Mouse (Mus musculus) embryonic facial prominence, embryonic 12.5 days (tissue): ENCODE data around the gene Synpr. TPM values are rescaled to one million over a fixed set of nuclear protein-coding genes. Genes with fewer than 3 reads are reported as not detected.

ENCODE experiments used
- ATAC-seq: fragments of 200-750 bp; cut with Nextera tagmentation; 2 replicates; pipeline ENCODE4 v1.8.0; 2017; ENCODE audit not compliant: insufficient number of reproducible peaks, insufficient read depth, low FRiP score, low TSS enrichment
- H3K27ac ChIP-seq: fragments of 300-500 bp; sonication (generic); 2 replicates; pipeline ENCODE4 v1.5.1; 2016; ENCODE audit warnings: mild to moderate bottlenecking
- H3K27me3 ChIP-seq: fragments of 300-500 bp; sonication (generic); 2 replicates; pipeline ENCODE4 v1.6.1; 2016; ENCODE audit warnings: mild to moderate bottlenecking, moderate library complexity
- H3K36me3 ChIP-seq: fragments of 300-500 bp; sonication (generic); 2 replicates; pipeline ENCODE4 v1.6.1; 2016; ENCODE audit warnings: mild to moderate bottlenecking
- H3K4me1 ChIP-seq: fragments of 300-500 bp; sonication (generic); 2 replicates; pipeline ENCODE4 v1.6.1; 2016
- H3K4me2 ChIP-seq: fragments of 300-500 bp; sonication (generic); replicated peaks from 2 replicates; pipeline ENCODE4 v1.6.1; 2016; ENCODE audit warnings: mild to moderate bottlenecking, moderate library complexity
- H3K4me3 ChIP-seq: fragments of 300-500 bp; sonication (generic); 2 replicates; pipeline ENCODE4 v1.5.1; 2016; ENCODE audit warnings: mild to moderate bottlenecking
- H3K9ac ChIP-seq: fragments of 300-500 bp; sonication (generic); 2 replicates; pipeline ENCODE4 v1.6.1; 2016; ENCODE audit warnings: mild to moderate bottlenecking, moderate library complexity
- H3K9me3 ChIP-seq: fragments of 300-500 bp; sonication (generic); 2 replicates; pipeline ENCODE4 v1.6.1; 2016; ENCODE audit warnings: mild to moderate bottlenecking, moderate library complexity
- WGBS: fragments of 180-500 bp; shearing (Covaris S2); methylation state at CpG from one replicate; pipeline ENCODE4 v1.1.7; 2016; 5-methylcytosine and 5-hydroxymethylcytosine counted together
- polyA plus RNA-seq: library from polyadenylated mRNA; unstranded; fragments of >200 nt; fragmentation: Nextera tagmentation; extraction: Ambion mirVana; gene quantifications from 2 replicates; pipeline ENCODE4 v1.2.1, GENCODE M21; 2016

Gene Synpr
- polyA plus RNA-seq, 1 experiment from 2014 or later, result 5.0 TPM

GRCm38 (mm10) chr14:13567250-13567649 is 282.7 kb downstream of the Synpr start:
- H3K36me3 ChIP-seq, result no peaks in the 10 kb centered on the region
- H3K9ac ChIP-seq, result no peak overlapping the region
- 84% methylated on average over 1 of the region's 1 CpGs for WGBS
- ATAC-seq, result no peak
- no peak overlapping the region for H3K27ac ChIP-seq
- no peak overlapping the region for H3K4me3 ChIP-seq
- no peaks in the 10 kb centered on the region for H3K27me3 ChIP-seq
- no peaks in the 10 kb centered on the region for H3K9me3 ChIP-seq
- H3K4me2 ChIP-seq, result no peak overlapping the region
- no peaks in the 10 kb centered on the region for H3K4me1 ChIP-seq

DNA sequence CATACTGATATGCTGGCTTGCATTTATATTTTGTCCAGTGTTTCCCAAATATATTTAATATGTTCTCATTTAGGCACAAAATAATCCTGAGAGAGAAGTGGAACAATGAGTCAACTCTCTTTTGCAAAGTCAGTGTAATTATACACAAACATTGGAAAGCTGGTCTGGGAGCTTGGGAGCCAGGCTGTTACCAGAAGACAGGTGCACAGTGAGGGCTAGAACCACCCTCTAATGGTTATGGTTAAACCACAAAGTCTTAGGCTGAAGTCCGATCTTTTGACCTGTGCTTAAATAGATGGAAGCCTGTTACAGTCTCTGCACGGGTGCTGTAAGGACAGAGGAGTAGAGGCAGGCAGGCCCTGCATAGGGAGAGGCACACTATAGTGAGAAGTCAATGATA is 283.4 kb downstream of the Synpr start:
- H3K4me2 ChIP-seq, result no peak overlapping the region
- no peaks in the 10 kb centered on the region for H3K36me3 ChIP-seq
- no peak overlapping the region for H3K4me3 ChIP-seq
- H3K4me1 ChIP-seq, result no peaks in the 10 kb centered on the region
- no peaks in the 10 kb centered on the region for H3K27me3 ChIP-seq
- 83% methylated on average over 2 of the region's 2 CpGs for WGBS
- no peaks in the 10 kb centered on the region for H3K9me3 ChIP-seq
- ATAC-seq, result no peak
- no peak overlapping the region for H3K9ac ChIP-seq
- H3K27ac ChIP-seq, result no peak overlapping the region

- no peaks in the 10 kb centered on the region for H3K9me3 ChIP-seq
- H3K27ac ChIP-seq, result no peak overlapping the region
- no peak overlapping the region for H3K4me3 ChIP-seq
- H3K4me2 ChIP-seq, result no peak overlapping the region
- no peaks in the 10 kb centered on the region for H3K27me3 ChIP-seq
- H3K36me3 ChIP-seq, result no peaks in the 10 kb centered on the region
- ATAC-seq, result no peak
- H3K4me1 ChIP-seq, result no peaks in the 10 kb centered on the region
- H3K9ac ChIP-seq, result no peak overlapping the region
Observed at GRCm38 (mm10) chr14:13571941-13572340, 287.4 kb downstream of the Synpr start.

- H3K27me3 ChIP-seq, result no peaks in the 10 kb centered on the region
- no peak overlapping the region for H3K4me3 ChIP-seq
- H3K9me3 ChIP-seq, result no peaks in the 10 kb centered on the region
- H3K36me3 ChIP-seq, result no peaks in the 10 kb centered on the region
- ATAC-seq, result no peak
- no peaks in the 10 kb centered on the region for H3K4me1 ChIP-seq
- WGBS, result 10% methylated on average over 1 of the region's 1 CpGs
- no peak overlapping the region for H3K27ac ChIP-seq
- no peak overlapping the region for H3K9ac ChIP-seq
- no peak overlapping the region for H3K4me2 ChIP-seq
Observed at GRCm38 (mm10) chr14:13572530-13572929, 287.9 kb downstream of the Synpr start.

- no peaks in the 10 kb centered on the region for H3K9me3 ChIP-seq
- no peak overlapping the region for H3K27ac ChIP-seq
- no peak for ATAC-seq
- no peaks in the 10 kb centered on the region for H3K36me3 ChIP-seq
- WGBS, result 40% methylated on average over 2 of the region's 2 CpGs
- no peaks in the 10 kb centered on the region for H3K4me1 ChIP-seq
- H3K9ac ChIP-seq, result no peak overlapping the region
- no peak overlapping the region for H3K4me2 ChIP-seq
- H3K27me3 ChIP-seq, result no peaks in the 10 kb centered on the region
- H3K4me3 ChIP-seq, result no peak overlapping the region
Observed at GRCm38 (mm10) chr14:13578101-13578500, 293.5 kb downstream of the Synpr start.

- Histone ChIP-seq H3K4me2 (no peak overlapping the region), H3K36me3 (no peaks in the 10 kb centered on the region), H3K9ac (no peak overlapping the region), H3K4me1 (no peaks in the 10 kb centered on the region), H3K27ac (no peak overlapping the region), H3K4me3 (no peak overlapping the region), H3K9me3 (no peaks in the 10 kb centered on the region), H3K27me3 (no peaks in the 10 kb centered on the region)
- no peak for ATAC-seq
- WGBS, result 89% methylated on average over 1 of the region's 1 CpGs
Observed at GRCm38 (mm10) chr14:13578744-13579143, 294.2 kb downstream of the Synpr start.

DNA sequence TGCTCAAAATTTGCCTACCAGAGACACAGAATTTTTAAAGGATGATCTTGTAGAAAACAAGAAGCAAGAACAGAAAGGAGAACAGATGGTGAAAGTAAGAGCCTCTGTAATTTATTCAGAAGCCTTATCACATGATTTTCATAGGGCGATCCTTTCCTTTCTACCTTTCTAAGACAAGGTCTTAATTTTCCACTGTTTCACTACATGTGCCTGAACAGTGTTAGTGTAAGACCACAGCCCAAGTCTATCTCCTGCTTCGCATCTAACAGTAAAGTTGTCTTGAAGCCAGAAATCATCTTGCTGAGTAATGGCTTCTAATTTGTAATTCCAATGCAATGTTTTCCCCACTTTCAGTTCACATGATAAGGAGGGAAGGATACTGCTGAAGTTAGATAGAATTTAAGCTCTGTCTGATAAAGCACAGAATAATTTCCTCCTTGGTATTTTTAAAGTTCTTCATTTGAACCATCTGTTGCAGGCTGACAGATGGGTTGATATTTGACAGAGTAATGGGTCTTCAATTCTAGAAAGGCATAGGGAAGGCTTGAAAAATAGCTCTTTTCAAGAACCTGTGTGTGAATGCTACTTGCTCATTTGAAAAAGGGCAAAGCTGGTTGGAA is 308.9 kb downstream of the Synpr start:
- H3K4me2 ChIP-seq, result no peak overlapping the region
- ATAC-seq, result no peak
- WGBS, result 92% methylated on average over 2 of the region's 2 CpGs

DNA sequence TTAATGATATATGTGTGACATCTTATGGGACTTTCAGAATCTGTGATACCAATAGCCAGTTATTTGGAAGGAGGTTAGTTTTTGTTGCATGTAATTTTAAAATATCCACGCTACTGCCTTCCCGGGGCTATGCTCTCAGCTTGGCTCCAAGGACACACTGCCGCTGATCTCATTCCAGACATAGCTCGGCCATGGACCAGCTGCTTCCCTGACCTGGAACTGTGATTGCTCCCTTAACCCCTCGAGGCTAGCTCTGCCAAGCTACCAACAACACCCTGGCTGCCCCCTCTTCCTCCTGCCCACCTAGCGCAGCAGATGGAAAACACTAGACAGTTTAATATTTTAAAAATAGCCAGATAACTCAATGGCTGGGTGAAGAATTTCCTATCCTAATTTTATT is 311.7 kb downstream of the Synpr start:
- Histone ChIP-seq H3K9ac (no peak overlapping the region), H3K4me1 (no peaks in the 10 kb centered on the region), H3K27ac (no peak overlapping the region), H3K36me3 (no peaks in the 10 kb centered on the region), H3K9me3 (no peaks in the 10 kb centered on the region), H3K27me3 (no peaks in the 10 kb centered on the region), H3K4me2 (no peak overlapping the region), H3K4me3 (no peak overlapping the region)
- WGBS, result 61% methylated on average over 6 of the region's 6 CpGs
- no peak for ATAC-seq

More for the DNA sequence above, 308.9 kb downstream of the Synpr start:
- no peaks in the 10 kb centered on the region for H3K9me3 ChIP-seq
- no peaks in the 10 kb centered on the region for H3K4me1 ChIP-seq
- no peaks in the 10 kb centered on the region for H3K27me3 ChIP-seq
- no peaks in the 10 kb centered on the region for H3K36me3 ChIP-seq
- no peak overlapping the region for H3K4me3 ChIP-seq
- H3K27ac ChIP-seq, result no peak overlapping the region
- H3K9ac ChIP-seq, result no peak overlapping the region

- Histone ChIP-seq H3K36me3 (no peaks in the 10 kb centered on the region), H3K27me3 (no peaks in the 10 kb centered on the region), H3K9me3 (no peaks in the 10 kb centered on the region), H3K4me2 (no peak overlapping the region), H3K27ac (no peak overlapping the region), H3K9ac (no peak overlapping the region), H3K4me1 (no peaks in the 10 kb centered on the region), H3K4me3 (no peak overlapping the region)
- ATAC-seq, result no peak
- 88% methylated on average over 2 of the region's 2 CpGs for WGBS
Observed at GRCm38 (mm10) chr14:13597204-13597603, 312.6 kb downstream of the Synpr start.

- 11% methylated on average over 2 of the region's 2 CpGs for WGBS
Observed at GRCm38 (mm10) chr14:13620531-13620930, 336.0 kb downstream of the Synpr start.

GRCm38 (mm10) chr14:13649865-13650264 is 365.3 kb downstream of the Synpr start:
- no peak overlapping the region for H3K4me2 ChIP-seq
- H3K9me3 ChIP-seq, result no peaks in the 10 kb centered on the region
- H3K36me3 ChIP-seq, result no peaks in the 10 kb centered on the region
- 88% methylated on average over 1 of the region's 1 CpGs for WGBS
- no peak overlapping the region for H3K4me3 ChIP-seq
- H3K4me1 ChIP-seq, result peaks cover 3% of the 10 kb centered on the region; the same call in 1 of the 2 replicates
- no peak overlapping the region for H3K9ac ChIP-seq
- no peak for ATAC-seq
- H3K27ac ChIP-seq, result no peak overlapping the region
- H3K27me3 ChIP-seq, result no peaks in the 10 kb centered on the region

More at GRCm38 (mm10) chr14:13620531-13620930, 336.0 kb downstream of the Synpr start:
- Histone ChIP-seq H3K4me2 (no peak overlapping the region), H3K4me1 (no peaks in the 10 kb centered on the region), H3K4me3 (no peak overlapping the region), H3K36me3 (no peaks in the 10 kb centered on the region), H3K27ac (no peak overlapping the region), H3K27me3 (no peaks in the 10 kb centered on the region), H3K9ac (no peak overlapping the region), H3K9me3 (no peaks in the 10 kb centered on the region)
- ATAC-seq, result no peak

GRCm38 (mm10) chr14:13651039-13651438 is 366.5 kb downstream of the Synpr start:
- no peaks in the 10 kb centered on the region for H3K36me3 ChIP-seq
- H3K4me1 ChIP-seq, result peaks cover 3% of the 10 kb centered on the region; the same call in 1 of the 2 replicates
- H3K27ac ChIP-seq, result no peak overlapping the region
- H3K4me2 ChIP-seq, result no peak overlapping the region
- H3K4me3 ChIP-seq, result no peak overlapping the region
- ATAC-seq, result no peak
- H3K27me3 ChIP-seq, result no peaks in the 10 kb centered on the region
- no peaks in the 10 kb centered on the region for H3K9me3 ChIP-seq
- whole genome bisulfite sequencing, result 28% methylated on average over 1 of the region's 1 CpGs
- no peak overlapping the region for H3K9ac ChIP-seq
